Mouse (Mus musculus): Measurements from ENCODE around the gene Cym.

- TF ChIP-seq CTCF (conservative IDR thresholded peaks at IDR 0.05; ENCODE audit: low read length) (no peak), NANOG (IDR thresholded peaks at IDR 0.05; ENCODE audit: borderline replicate concordance, low read length) (no peak), POU5F1 (IDR thresholded peaks at IDR 0.05; ENCODE audit: borderline replicate concordance, low read length) (no peak)
These were observed 45.3 kb upstream of the Cym start for GRCm38 (mm10) chr3:107266814-107267345.

Measured in E14TG2a.4 (cell line).